Mouse (Mus musculus): Measurements from ENCODE around the gene Dgkg.

Gene Dgkg

GRCm38 (mm10) chr16:22493396-22493795 lies 163.6 kb downstream of the Dgkg start:
- DNase-seq, result no peak

- DNase-seq, result no peak
Observed at GRCm38 (mm10) chr16:22491446-22492166, 165.4 kb downstream of the Dgkg start.

DNA sequence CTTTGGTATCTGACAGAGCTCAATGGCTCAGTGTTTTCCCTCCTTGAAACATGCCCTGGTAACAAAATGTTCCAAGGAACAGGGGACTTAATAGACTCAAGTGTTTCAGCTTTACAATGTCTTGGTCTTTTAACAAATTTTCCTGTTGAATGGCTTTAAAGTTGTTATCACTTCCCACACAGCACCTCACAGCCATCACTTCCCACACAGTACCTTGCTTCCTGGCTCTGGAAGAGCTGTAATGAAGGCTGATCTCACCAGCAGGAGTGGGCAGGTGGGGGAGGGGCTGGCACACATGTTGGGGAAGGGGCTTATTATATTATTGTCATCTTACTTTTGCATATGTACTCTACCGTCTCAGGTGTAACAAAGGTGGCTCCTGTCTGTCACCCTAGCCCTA lies 173.1 kb downstream of the Dgkg start:
- no peak for DNase-seq

- DNase-seq, result no peak
Observed at GRCm38 (mm10) chr16:22479322-22479721, 177.7 kb downstream of the Dgkg start.

DNA sequence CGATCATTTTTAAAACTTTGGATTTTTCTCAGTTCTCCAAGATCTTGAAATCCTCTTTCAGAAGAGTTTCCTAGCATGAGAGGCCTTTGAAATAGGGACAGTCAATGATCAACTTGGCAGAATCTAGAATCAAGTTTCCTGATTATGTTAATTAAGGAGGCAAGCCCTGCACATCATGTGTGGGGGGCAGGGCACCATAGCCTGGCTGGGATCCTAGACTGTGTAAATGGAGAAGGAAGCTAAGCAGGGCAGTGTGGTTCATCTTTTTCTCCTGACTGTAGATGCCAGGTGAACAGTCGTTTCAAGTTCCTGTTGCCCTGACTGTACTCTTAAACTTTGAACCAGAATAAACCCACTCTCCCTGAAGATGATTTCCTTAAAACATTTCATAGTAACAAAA lies 185.3 kb downstream of the Dgkg start:
- DNase-seq, result no peak

DNA sequence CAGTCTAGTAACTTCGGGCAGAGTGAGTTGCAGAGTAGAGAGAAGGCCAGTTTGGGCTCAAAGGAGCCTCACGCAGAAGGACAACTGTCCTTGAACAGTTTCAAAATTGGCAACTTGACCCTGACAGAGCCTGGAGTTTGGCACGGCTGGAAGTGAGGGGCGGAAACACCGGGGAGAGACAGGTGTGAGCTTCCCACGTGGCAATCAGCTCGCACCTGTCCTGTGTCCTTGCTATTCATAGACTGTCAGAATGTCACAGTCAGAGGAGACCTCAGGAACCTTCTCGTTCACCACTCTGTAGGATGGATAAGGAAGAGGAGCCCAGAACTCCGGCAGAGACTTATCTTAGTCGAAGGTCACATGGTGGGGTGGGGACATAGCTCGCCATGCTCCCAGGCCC lies 187.6 kb downstream of the Dgkg start:
- no peak for DNase-seq

DNA sequence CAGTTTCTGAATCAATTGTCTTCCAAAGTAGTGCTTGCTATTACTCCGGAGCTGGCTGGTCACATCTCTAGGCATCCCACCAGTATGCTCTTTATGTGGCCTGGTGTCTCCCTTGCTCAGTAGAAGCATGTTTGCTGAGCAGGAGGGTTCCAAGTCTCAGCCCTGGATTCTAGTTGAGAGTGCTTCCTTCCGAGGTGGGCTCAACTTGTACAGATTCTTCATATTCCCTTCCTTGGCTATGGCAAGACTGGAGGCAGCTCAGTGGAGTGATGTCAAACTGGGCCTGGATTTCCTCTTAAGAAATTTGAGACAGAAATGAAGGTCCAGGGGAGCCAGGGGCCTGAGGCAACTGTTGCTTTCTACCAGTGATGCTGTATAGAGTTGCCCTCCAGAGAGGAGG lies 189.9 kb downstream of the Dgkg start:
- DNase-seq, result no peak

GRCm38 (mm10) chr16:22466381-22466780 lies 190.6 kb downstream of the Dgkg start:
- DNase-seq, result no peak

- DNase-seq, result no peak
Observed at GRCm38 (mm10) chr16:22462220-22462619, 194.8 kb downstream of the Dgkg start.

- DNase-seq, result no peak
Observed at GRCm38 (mm10) chr16:22461728-22462127, 195.3 kb downstream of the Dgkg start.

DNA sequence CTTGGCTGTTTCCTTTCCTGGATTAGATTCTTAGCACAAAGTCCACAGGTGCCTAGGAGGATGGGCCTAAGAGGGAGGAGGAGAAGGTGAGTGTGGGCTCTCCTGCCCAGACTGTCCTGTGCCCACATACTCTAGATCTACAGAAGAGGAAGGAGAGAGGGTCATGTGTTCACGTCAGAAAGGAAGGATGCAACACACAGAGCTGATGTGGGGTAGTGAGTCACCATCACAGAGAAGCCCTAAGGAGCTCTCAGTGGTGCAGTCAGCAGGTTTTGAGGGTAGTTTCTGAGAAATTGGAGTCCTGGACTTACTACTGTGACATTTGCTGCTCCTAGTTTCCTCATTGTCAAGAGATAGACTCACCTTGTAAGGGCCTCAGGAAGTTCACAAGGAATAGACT lies 196.1 kb downstream of the Dgkg start:
- DNase-seq, result no peak

DNA sequence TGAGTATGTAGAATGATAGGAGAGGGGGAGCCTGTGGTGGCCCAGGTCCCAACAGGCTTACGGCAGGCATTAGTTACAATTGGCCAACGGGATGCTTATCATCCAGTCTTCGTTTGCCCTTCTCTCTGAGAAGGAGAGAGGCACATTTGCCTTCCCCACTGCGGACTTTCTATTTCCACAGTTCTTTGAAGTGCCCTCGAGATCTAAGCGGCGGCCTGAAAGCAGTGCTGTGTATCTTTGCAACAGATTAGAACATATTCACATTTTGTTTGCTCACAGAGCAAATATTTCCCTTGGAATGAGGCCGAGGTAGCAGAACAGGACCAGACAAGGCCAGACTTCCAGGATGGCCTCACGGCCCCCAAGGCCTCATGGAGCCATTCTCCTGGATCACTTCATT lies 204.9 kb downstream of the Dgkg start:
- DNase-seq, result peak; percentile 54 to 76

DNA sequence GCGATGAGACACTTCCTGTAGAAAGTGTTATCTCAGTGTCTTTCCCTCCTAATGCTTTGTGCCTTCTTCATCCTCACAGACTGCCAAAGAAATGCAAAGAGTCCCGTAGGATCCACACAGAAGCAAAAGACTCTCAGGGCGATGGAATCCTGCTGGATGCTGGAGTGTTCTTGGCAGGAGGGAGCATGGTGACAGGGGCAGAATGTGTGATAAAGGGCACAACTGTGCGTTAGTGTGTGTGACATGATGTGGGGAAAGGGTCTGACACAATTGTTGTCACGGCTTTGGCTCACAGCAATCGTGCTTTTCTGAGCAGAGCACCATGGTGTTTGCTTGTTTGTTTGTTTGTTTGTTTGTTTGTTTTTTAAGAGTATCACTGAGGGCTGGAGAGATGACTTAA lies 208.9 kb downstream of the Dgkg start:
- DNase-seq, result no peak

GRCm38 (mm10) chr16:22444786-22445185 lies 212.2 kb downstream of the Dgkg start:
- DNase-seq, result no peak

- no peak for DNase-seq
Observed at GRCm38 (mm10) chr16:22442202-22442601, 214.8 kb downstream of the Dgkg start.

GRCm38 (mm10) chr16:22441317-22441716 lies 215.7 kb downstream of the Dgkg start:
- peak in 1 of 2 experiments; percentile 74 for DNase-seq

DNA sequence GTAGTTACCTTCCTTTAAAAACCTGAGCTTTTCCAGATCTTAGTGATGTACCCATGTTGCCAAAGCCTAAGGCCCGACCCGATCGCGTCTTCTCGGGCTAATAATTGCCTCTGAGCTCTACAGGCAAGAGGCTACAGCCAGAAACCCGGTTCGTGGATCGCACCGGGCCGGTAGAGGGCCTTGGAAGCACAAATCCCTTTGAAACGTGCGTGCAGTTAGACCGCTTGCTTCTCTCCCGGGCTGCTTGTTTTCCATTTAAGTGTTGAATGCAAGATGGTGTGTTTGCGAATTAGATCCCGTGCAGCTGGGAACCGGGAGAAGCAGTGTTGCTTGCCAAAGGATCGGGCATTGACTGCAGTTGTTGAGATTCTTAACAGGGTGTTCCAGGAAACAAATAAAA lies 216.8 kb downstream of the Dgkg start:
- peak; percentile 59 to 73 for DNase-seq

- peak; percentile 99 to 100 for DNase-seq
Observed at GRCm38 (mm10) chr16:22439499-22440177, 217.4 kb downstream of the Dgkg start, which contains the start of gene Etv5. Gene Etv5, minus strand, starts transcription at chr16:22439719.

- peak; percentile 74 to 82 for DNase-seq
Observed at GRCm38 (mm10) chr16:22438441-22439373, 218.3 kb downstream of the Dgkg start.

- no peak for DNase-seq
Observed at GRCm38 (mm10) chr16:22436106-22436505, 220.9 kb downstream of the Dgkg start.

GRCm38 (mm10) chr16:22434530-22434929 lies 222.5 kb downstream of the Dgkg start:
- DNase-seq, result no peak

GRCm38 (mm10) chr16:22433944-22434343 lies 223.1 kb downstream of the Dgkg start:
- DNase-seq, result no peak

DNA sequence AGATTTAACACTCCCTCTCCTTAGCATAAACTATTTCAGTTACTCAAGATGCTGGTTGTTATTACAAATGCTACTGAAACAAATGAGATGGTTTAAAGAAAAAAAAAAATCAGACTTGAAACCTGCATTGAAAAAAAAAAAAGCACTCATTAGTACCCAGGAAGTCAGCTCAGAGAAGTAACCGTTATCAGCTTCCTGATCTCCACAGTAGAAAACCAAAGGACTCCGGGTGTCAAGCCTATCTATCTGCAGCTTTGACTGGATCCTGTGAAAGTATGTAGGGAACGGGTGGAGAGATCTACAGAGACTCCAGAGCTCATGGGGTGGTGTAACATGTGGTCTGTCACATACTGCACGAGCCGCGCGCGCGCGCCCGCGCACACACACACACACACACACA lies 225.2 kb downstream of the Dgkg start:
- no peak for DNase-seq

Measured in lung, postnatal 4 days (tissue).